Mouse (Mus musculus) thymus, postnatal 25 days (tissue): Measurements from ENCODE around the gene Prdm11.
A peak's percentile ranks its signal among the peaks of the same experiment; 100 is the strongest.

Experiments
- DNase-seq: peaks from one replicate; pipeline ENCODE4 v3.0.0; 2022

Gene Prdm11

DNA sequence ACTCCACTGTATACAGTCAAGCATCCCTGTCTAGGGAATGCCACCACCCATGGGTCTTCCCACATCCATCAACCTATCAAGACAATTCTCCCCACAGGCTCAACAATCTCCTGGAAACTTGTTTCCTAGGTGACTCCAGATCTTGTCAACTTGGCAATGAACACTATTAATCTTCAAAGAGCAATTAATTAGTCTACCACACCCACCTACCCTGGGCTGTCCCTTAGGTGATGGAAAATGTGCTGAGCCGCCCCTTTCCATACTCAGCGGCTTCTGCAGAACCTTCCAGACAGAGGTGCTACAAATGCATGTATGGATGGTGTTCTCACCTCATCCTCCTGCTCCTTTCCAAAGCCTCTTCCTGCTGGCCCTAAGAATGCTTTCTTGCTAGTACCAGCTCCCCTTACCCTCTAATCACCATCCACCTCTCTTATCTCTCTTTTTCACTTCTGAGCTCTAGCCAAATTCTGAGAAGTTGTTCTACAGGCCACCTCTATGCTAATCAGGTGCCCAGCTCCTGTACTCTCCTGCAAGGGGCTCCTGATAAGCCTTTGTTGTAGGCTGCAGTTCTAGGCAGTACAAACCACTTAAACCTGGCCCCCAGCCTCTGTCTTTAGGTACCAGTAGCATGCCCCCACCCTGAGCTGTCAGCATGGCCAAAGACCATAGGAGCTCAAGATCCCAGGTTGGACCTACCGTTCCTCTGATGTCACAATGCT is 37.8 kb downstream of the Prdm11 start:
- no peak for DNase-seq

DNA sequence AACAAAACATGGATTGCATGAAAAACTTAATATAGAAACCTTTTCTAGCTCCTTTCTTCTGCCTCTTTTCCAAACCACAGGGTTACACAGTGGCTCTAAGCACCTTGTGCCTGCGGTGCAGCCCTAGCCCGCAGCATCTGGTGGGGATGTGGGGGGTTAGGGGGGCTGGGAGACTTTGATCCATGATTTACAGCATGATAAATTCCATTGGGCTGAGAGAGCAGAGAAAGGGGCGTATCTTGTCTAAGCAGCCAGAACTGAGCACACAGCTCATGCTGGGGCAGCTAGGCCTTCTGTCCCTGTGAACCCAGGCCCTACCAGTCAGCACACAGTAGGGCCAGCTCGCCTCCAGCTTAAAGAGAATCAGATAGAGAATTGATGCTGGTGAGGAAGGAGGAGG is 40.9 kb downstream of the Prdm11 start:
- no peak for DNase-seq

DNA sequence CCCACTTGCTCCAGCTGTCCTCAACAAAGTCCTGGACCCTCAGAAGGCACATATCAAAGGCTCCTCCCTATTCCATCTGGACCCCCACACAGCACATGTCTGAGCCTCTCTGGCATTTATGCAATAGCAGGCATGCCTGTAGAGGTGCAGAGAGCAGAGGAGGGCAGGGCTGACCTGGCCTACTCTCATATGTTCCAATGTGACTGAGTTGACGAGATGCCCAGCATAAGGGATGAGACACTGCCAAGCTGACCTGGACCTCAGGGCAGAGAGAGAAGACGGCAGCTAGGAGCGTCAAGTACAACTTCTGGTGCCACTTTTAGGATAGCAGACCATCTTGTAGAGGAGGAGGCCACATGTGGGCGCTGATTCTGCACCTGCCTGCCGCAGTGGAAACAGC is 54.0 kb downstream of the Prdm11 start:
- DNase-seq, result no peak

DNA sequence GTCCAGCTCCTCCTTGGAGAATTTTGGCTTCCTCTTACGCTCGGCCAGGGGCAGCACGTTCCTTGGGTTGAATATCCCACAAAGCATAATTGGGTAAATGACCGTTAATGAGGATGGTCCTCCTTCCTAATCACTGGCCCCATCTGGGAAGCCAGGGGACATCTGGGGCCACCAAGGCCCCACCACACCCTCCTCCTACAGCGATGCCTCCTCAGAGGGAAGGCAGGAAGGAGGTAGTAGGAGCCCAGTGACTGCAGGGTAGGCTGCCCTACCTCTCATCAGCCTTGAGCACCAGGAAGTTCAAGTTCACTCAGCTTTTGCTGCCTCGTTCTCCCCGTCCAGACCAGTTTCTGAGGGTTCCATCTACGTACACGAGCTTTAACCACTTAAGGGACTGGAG is 56.4 kb downstream of the Prdm11 start:
- no peak for DNase-seq

DNA sequence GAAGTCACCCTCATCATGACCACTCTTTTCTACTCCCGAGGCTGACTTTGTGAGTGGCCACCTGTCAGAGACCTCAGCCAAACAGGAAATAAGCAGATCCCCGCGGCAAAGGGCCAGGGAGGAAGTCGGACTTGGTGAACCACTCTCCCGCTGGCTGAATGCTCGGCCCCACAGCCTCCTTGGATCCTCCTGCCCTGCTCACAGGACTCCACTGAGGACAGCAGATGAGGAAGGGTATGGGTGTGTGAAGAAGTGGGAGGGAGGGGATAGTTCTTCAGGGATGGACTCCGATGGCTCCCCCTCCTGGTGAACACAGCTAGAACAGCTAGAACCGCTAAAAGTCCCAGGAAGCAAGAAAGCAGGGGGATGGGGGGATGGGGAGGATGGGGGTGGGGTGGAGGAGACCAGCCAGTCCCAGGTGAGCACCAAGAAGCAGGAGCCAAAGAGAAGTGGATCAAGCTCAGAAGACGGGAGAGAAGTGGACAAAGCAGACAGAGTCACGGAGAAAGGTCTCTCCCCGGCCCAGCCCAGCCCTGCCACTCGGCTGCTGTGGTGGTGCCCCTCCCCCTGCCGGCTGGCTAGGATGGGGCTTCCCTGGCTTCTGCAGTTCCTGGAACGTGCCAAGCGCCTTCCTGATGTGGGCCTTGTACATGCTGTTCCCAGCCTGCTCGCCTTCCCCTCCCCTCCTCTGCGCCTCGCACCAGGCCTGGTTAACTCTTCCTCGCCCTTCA is 57.9 kb downstream of the Prdm11 start:
- DNase-seq, result peak; percentile 63

DNA sequence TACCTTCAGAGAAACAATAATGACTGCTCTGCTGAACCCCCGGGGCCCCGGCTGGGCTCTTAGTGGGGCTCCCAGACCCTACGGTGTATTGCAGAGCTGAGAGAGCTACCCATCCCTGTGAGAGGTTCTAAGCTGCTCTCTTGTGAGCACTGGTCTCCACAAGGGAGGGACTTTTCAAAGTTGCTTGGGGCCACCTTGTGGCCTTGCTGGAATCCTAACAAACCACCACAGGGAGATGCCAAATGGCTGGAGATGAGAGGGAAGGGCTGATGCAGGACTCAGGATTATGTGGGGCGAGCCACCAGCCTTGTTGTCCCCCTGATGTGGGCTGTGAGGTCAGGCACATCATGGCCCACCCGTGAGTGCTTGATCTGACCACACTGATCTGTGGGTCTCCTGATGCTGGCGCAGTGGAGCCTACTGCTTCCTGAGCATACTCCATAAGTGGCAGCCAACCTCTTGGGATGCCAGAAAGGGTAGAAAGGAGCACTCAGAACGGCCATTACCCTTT is 58.8 kb downstream of the Prdm11 start:
- DNase-seq, result no peak

DNA sequence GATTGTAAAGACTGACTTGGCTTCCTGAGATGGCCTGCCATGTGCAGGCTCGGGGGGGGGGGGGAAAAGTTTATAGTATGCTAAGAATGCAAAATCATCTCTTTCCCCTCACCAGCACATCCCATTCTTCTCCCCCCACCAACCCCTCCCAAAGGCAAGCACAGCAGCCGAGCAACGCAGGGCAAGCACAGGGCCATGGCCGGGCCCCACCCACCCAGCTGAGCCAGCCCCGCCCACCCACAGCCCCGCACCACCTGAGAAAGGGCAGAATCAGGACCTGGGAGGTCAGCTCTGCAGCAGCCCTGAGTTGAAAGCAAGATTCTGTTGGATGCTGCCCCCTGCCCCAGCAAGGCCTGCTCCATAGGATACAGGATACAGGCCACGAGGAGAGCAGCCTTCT is 60.4 kb downstream of the Prdm11 start:
- no peak for DNase-seq

DNA sequence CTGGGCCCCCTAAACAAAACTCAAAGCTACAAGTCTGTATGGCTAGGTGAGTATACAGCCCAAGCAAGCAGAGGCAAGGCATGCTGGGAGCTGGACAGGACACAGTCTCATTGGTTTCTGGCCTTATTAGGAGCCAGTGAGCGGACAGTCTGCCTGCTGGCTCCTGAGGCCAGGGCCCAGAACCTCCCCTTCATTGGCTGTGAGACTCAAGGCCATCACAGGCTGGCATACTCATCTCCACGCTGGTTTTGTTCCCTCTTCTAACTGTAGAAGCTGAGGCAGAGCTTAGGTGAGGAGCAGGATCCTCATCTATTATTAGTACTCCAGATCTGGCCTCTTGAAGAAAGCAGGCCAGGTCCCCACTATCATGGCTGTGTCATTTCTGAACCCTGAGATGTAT is 60.8 kb downstream of the Prdm11 start:
- DNase-seq, result no peak

DNA sequence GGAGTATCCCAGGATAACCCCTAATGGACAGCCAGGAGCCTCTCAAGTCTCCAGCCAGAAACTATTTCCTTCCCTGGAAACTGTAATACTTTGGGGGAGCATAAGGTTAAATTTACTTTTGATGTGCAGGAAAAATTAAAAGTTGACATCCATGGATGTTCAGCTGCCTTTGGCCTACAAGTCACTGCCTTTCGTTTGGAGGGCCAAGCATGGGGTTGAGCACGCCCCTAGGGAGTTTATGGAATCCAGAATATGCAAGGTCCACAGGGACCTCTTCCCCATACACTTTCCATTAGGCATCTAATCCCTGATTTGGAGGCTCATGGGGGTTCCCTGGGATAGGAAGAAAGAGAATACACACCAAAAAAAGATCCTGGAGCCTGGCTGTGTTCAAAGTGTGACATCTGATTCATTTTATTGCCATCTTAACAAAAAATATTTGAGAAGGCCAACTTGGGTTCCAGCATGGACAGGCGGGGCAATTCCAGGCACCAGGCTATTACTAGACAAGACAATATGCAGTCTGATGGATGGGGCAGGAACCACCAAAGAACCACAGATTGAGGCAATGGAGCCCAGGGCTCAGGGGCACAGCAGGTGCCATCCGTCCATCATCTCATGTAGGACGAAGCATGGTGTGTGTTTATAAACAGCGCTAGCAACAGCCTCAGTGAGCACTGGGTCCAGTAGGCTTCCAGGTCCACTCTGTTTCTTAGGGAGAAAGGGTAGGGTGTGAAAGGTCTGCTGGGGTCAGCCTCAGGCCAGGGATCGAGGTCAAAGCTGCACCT is 61.5 kb downstream of the Prdm11 start:
- DNase-seq, result no peak

DNA sequence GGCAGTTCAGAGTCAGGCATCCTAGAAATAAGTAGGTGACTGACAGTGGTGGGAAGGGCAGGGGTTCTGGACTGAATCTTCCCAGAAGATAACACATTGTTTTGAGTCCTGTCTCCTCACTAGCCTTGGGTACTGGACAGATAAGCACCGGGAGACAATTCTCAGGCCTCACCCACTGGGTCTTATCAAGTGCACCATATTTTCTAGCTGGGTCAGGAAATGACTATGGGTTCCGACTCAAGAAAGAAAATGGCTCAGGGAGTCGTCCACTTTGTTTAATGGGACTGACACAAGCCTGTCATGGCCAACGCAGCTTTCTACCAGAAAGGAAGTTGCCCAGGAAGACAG is 62.7 kb downstream of the Prdm11 start:
- no peak for DNase-seq

DNA sequence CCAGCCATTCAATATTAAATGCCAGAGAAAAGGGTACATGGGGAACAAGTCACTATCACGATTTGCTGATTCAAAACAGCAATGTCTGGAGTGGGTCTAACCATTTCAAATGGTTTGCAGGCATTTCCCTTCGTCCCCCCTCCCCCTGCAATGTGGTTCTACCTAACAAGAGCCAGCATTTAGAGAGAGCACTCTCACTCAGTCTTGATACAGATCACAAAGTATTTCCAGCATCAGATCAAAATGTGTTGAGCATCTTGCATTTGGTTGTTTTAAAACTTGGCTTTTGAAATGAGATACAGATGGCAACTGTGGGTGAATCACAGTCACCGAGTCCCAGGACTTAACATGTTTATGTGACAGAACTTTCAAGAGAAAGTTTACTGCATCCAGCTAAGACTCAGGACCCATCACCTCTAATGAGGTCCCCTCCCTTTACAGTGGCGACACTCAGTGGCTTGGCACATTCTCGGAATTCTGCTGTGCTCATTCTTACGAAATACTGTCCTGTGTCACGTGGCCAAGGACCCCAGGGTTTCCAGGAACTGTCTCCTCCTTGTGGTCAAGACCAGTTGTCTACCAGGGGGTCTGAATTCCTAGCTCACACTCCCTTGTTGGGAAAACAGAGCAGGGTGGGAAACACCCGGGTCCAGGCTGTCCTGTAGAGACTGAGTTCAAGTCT is 63.2 kb downstream of the Prdm11 start:
- no peak for DNase-seq

DNA sequence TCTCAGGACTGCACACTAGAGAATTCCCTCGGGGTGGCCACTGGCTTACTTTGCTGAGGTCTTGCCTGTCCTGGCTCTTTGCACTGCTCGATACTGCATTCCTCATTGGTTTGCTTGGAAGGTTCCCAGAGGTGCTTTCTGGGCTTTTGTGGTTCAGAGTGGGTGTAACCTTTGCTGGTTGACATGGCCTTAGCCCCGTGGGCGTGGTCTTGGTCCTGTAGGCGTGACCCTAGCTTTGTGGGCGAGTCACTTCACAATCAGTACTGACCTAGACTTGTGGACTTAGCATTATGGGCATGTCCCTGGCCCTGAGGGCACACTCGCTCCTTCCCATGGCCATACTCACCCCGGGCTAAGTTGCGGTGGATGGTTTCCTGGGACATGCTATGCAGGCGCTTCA is 65.8 kb downstream of the Prdm11 start:
- DNase-seq, result no peak

DNA sequence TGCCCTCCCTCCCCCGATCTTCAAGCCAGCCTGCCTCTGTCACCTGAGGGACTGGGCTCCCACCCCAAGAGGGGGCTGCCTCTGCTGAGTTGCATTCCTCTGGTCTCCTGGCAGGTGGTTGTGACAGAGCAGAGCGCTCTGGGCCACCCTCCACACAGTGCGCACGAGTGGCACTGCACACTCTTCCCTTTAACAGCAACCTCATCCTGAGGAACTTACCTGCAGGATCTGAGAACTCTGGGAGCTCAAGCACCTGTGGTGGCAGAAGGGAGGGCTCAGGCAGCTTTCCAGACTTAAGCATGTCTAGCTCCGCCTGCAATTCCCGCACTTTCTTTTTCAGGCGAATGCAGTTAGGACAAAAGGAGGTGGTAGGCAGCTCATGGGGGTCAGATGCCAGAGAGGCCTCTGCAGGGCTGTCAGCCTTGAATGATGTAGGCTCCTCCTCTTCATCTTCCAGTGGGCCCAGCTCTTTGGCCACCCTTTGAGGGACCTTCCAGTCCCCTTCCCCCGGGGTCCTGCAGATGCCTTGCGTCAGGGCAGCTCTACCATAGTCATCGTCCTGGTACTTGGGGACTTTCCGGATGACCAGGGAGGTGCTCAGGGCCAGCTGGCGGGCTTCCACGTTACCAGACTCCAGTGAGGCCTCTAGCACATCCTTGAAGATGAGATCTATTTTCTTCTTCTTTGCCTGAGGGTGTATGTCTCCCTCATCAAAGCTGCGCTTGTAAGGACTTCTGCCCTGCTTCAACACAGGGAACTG is 70.8 kb downstream of the Prdm11 start:
- DNase-seq, result no peak

DNA sequence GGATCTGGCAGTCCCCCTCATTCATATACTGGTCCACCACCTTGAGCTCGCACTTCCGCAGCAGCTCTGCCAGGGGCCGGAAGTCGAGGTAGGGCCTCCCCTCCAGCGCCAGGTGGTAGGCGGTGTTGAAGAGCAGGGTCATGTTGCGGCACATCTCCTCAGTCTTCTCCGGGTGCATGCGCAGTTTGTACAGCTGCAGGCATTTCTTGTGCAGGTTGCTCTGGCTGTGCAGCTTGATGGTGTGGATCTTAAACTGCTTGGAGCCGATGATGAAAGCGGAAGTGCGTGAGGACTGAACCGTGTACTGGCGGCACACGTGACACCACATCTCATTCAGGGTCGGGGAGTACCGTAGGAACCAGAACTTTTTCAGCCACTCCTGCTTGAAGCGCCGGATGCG is 72.3 kb downstream of the Prdm11 start:
- no peak for DNase-seq

DNA sequence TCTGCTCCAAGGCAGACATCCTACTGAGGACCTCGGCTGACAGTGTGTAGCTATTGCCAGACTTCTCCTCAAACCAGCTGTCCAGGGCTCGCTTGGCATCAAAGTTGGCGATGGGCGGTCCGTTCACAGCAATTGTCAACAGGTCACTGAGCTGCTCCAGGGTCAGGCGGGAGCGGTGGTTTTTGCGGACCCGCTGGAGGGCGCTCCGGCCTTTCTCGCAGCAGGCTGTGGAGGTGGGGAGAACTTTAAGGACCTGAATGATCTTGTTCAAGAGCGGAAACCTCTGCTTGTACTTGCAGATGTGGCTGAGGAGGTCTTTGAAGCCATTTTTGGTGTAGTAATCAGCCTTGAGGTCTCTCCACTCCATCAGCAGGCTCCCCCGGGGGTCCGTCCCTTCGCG is 73.9 kb downstream of the Prdm11 start:
- DNase-seq, result peak; percentile 45

DNA sequence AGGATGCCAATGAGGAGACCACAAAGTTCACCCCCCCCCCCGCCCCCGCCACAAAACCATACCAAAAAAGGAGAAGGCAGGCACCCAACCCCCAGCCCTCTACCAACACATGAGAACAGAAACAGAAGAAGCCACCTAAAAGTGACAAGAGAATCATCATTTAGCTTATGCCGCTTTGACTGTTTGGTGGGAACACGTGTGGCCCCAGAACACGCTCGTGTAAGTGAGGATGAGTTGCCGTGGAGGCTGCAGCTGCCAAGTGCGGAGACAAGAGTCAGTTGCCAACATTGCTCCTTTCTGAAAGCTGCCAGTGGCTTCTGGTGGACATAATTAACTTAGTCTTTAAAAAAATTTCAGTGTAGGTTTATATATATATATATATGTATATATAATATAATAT is 74.4 kb downstream of the Prdm11 start:
- DNase-seq, result peak; percentile 59

DNA sequence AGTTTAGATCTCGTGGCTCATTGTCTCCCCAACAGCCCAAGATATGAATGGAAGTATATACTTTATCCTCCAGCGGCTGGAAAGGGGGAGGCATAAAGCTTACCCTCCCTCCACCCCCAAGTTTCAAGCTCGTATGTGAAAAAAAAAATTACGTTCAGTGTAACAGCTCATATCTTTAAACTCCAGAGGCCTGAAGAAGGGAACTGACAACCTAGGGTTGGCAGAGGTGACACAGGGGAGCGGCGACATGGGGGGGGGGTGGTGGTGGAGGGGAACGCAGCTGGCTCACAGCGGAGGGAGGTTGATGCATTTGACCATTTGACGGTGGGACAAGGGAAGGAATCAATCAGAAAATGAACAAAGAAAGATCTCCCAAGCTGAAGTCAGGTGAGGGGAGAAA is 74.9 kb downstream of the Prdm11 start:
- no peak for DNase-seq

DNA sequence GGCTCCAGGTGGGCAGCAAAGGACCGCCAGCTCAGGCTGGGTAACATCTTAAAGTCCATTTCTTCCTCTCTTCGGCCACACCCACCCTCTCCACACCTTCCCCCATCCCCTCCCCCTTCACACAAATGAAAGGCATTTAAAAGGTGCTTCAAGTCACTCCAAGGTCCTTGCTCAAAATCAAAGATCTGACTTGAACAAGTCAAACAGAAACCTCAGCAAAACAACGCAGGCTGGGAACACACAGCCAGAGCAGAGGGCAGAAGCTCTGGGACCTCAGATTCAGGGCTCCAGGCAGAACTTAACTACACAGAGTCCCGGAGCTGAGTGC is 78.2 kb downstream of the Prdm11 start:
- no peak for DNase-seq

DNA sequence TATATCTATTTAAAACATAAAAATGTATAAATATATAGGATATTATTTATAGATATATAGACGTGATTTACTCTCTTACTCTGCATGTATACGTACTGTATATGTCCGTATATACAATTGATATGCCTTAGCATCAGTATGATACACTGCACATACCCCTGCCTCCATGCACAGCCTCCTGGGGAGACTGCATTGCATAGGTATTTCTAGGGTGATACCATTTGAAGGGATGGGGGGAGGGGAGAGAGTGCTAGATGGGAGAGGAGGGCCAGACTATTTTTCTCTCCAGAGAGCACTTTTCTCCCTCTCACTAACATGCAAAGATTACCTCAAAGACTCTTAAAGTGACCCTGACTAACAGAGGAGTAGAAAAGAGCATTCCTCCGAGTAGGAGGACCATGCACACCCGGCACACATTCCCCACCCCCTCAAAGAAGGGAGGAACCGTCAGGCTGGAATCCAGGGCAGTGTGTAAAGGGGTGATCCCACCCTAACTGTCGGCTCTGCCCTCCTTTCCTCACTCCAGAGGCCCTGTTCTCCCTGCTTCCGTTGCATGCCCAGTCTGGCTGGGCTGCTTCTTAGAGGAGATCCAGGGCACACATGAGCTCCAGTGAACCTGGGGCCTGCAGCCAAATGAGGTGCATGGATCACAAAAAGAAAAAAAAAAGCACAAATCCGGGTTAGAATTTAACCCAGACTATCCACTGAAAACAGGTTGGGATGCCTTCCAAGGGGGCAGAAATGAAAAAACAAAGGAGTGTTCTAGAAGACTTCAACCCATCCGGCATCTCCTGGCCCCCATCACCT is 78.7 kb downstream of the Prdm11 start:
- DNase-seq, result no peak

DNA sequence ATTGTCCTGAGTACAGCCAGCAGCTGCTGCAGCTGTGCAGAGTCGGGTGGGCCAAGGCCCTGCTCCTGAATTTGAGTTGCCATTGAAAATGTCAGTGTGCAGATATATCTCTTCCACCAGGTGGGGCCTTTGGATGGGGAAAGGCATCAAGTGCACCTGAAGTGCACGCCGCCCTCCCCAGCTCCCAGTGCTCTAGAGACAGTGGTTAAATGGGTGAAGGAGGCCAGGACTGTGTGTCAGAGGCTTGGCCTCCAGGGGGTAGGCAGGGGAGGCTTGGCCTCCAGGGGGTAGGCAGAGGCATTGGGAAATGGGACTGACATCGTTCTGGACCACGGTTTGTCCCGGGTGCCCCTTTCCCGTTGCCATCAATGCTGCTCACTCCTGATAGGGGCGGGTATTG is 79.7 kb downstream of the Prdm11 start:
- peak; percentile 47 for DNase-seq

DNA sequence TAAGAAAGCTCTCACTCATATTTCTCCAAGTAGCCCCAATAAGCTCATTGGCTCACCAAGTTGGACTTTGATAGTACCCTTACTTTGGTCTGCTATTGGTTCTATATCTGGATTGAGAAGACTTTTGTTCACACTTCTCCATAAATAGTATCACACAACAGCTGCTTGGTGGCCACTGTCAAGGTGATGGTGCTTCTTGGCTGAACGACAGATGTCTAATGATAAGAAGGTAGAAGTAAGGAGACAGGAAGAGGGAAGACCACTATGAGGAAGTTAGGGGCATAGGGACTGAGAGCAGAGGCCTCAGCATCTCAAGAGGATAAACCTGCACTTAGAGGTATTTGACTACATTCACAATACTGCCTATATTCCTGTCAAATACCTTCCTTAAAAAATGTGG is 81.6 kb downstream of the Prdm11 start:
- no peak for DNase-seq

DNA sequence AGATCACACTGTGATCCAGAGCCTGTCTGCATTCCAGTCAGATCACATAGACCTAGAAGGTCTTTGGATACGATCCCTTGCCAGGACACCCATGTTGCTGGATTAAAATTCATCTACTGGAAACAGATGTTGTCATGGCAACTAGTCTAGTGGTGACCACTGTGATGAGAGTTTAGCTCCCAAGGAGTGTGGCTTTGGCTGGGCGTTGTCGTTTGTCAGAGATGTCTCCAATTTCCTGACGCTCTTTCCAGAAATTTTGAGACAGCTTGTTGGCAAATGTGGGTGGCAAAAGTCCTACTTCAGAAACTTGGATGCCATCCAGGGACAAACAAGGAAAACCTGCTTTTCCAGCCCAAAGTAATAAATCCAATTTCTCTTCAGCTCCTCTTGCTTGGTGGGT is 87.3 kb downstream of the Prdm11 start:
- DNase-seq, result no peak
